Mouse (Mus musculus): ENCODE results near the gene B4gat1. TPM values are rescaled to one million over a fixed set of nuclear protein-coding genes. Genes with fewer than 3 reads are reported as not detected.

Gene B4gat1
- polyA plus RNA-seq, 1 experiment from 2014 or later: 41.4 TPM

DNA sequence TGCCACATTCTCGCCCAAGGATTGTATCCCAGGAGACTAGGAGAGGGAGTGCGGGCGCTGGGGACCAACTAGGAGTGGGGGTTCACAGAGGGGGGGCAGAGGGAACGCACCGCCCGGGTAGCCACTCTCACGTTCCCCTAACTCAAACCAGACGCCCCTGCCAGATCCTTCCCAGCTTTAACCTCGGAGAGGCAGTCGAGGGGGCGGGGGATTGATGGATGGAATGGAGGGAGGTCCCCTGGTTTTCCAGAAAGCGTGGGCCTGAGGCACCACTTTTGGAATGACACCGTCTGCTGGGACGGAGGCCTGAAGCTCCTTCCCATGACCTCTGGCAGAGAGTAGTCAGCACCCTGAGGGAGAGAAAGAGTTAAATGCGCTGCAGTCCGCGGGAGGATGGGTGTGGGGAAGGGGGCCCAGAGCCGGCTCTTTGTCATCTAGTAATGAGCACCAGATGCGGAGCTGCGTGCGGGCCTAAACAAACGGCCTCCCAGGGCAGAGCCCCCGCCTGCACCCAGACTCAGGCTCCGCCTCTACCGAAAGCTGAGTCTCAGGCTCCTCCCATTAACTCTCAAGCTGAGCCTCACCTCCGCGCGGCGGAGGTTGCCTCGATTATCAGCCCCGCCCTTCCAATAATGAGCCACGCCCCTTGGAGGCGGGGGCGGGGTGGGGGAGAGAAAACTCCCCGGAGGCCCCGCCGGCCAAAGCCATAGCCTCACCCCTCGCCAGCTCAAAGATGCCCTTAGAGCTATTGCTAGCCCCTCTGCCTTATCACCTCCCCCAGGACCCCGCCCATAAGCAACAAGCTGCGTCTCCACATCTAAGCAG lies 33.1 kb downstream of the B4gat1 start:
- 2% methylated on average over 40 of the region's 40 CpGs for WGBS
- Histone ChIP-seq H3K9ac (peak overlapping the region; percentile 80), H3K9me3 (no peaks in the 10 kb centered on the region), H3K36me3 (no peaks in the 10 kb centered on the region), H3K4me2 (peak overlapping the region; percentile 84), H3K4me1 (peaks cover 63% of the 10 kb centered on the region), H3K27me3 (replicated peaks) (peaks cover 54% of the 10 kb centered on the region), H3K27ac (replicated peaks) (peak overlapping the region; percentile 76), H3K4me3 (peak overlapping the region; percentile 59)
- ATAC-seq (ENCODE audit: extremely low read depth, insufficient number of reproducible peaks, low FRiP score, low TSS enrichment): peak; percentile 67

- Histone ChIP-seq H3K36me3 (no peaks in the 10 kb centered on the region), H3K4me3 (peak overlapping the region; percentile 59), H3K4me2 (peak overlapping the region; percentile 84), H3K9me3 (no peaks in the 10 kb centered on the region), H3K27ac (replicated peaks) (peak overlapping the region; percentile 76), H3K27me3 (replicated peaks) (peaks cover 54% of the 10 kb centered on the region), H3K4me1 (peaks cover 56% of the 10 kb centered on the region), H3K9ac (peak overlapping the region; percentile 80)
- 2% methylated on average over 20 of the region's 20 CpGs for WGBS
- no peak for ATAC-seq (ENCODE audit: extremely low read depth, insufficient number of reproducible peaks, low FRiP score, low TSS enrichment)
Observed at GRCm38 (mm10) chr19:5072389-5073019, 33.9 kb downstream of the B4gat1 start.

DNA sequence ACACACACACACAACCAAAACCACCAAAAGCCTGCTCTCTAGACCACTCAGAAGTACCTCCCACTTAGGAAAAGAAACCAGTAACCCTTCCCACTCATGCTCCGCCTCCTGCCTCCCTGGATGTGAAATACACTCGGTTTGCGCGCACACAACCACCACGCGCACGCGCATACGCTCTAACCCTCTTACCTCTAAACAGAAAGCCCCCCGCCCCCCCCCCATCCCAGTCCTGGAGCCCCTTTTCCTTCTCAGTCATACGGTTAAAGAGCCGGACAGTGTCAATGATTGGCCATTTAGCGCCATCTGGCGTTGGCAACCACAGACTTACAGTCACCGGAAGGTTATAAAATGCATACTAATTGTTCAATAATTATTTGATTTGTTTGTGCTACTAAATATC lies 34.4 kb downstream of the B4gat1 start:
- peak overlapping the region; percentile 84 for H3K4me2 ChIP-seq
- no peak for ATAC-seq (ENCODE audit: extremely low read depth, insufficient number of reproducible peaks, low FRiP score, low TSS enrichment)
- peaks cover 55% of the 10 kb centered on the region for H3K27me3 ChIP-seq (replicated peaks)
- H3K27ac ChIP-seq (replicated peaks): peak overlapping the region; percentile 76; the same call in 1 of the 2 replicates
- WGBS: 1% methylated on average over 15 of the region's 15 CpGs
- H3K9me3 ChIP-seq: no peaks in the 10 kb centered on the region
- peaks cover 50% of the 10 kb centered on the region for H3K4me1 ChIP-seq
- peak overlapping the region; percentile 59 for H3K4me3 ChIP-seq
- H3K36me3 ChIP-seq: no peaks in the 10 kb centered on the region
- H3K9ac ChIP-seq: no peak overlapping the region

DNA sequence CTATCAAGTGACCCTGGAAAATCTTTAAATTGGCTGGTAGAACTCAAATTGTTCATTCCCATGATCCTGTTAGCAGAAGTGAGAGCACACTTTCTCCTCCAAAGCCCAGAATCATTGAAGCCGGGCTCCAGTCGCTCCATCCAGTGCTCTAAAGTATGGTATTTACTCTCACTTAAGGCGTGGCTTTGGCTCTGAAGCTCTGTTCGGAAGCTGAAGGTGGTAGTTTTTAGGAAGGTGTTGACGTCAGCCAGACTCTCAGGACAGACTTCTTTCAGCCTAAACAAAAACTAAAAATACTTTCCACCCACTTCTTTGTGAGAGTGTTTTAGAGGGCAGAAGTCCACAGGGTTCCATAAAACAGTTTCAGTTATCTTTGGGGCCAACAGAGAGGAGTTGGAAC lies 34.9 kb downstream of the B4gat1 start:
- Histone ChIP-seq H3K4me1 (peaks cover 46% of the 10 kb centered on the region), H3K9ac (no peak overlapping the region; the same call in 1 of the 2 replicates), H3K27me3 (replicated peaks) (peaks cover 54% of the 10 kb centered on the region), H3K4me3 (no peak overlapping the region), H3K4me2 (no peak overlapping the region), H3K27ac (replicated peaks) (no peak overlapping the region), H3K36me3 (no peaks in the 10 kb centered on the region), H3K9me3 (no peaks in the 10 kb centered on the region)
- 30% methylated on average over 5 of the region's 5 CpGs for WGBS
- ATAC-seq (ENCODE audit: extremely low read depth, insufficient number of reproducible peaks, low FRiP score, low TSS enrichment): no peak

GRCm38 (mm10) chr19:5079279-5079678 lies 40.7 kb downstream of the B4gat1 start:
- Histone ChIP-seq H3K36me3 (no peaks in the 10 kb centered on the region), H3K4me1 (no peaks in the 10 kb centered on the region), H3K27ac (replicated peaks) (no peak overlapping the region), H3K4me2 (no peak overlapping the region), H3K27me3 (replicated peaks) (peaks cover 65% of the 10 kb centered on the region), H3K9ac (no peak overlapping the region), H3K4me3 (no peak overlapping the region), H3K9me3 (no peaks in the 10 kb centered on the region)
- WGBS: 85% methylated on average over 1 of the region's 1 CpGs
- ATAC-seq (ENCODE audit: extremely low read depth, insufficient number of reproducible peaks, low FRiP score, low TSS enrichment): no peak

DNA sequence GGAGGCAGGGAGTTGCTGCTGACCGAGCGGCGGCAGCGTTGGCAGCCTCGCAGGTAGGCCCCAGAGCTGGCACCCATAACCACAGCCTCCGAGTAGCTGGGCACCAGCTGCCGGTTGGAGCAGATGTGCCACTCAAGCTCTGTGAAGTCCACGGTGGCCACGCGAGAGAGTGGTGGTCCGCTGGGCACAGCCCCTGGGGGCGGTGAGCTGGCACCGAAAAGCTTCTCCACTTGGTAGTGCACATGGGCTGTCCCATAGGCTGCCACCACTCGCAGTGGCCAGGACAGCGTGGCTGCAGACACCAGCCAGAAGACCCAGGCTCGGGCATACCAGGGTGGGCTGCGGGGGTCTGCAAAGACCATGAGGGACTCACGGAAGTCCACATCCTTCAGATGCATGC lies 43.4 kb downstream of the B4gat1 start:
- no peak for ATAC-seq (ENCODE audit: extremely low read depth, insufficient number of reproducible peaks, low FRiP score, low TSS enrichment)
- H3K4me1 ChIP-seq: peaks cover 12% of the 10 kb centered on the region; the same call in 1 of the 2 replicates
- WGBS: 54% methylated on average over 18 of the region's 18 CpGs
- no peak overlapping the region for H3K4me3 ChIP-seq
- no peaks in the 10 kb centered on the region for H3K9me3 ChIP-seq
- no peaks in the 10 kb centered on the region for H3K36me3 ChIP-seq
- H3K9ac ChIP-seq: no peak overlapping the region
- no peak overlapping the region for H3K4me2 ChIP-seq
- peaks cover 78% of the 10 kb centered on the region for H3K27me3 ChIP-seq (replicated peaks)
- no peak overlapping the region for H3K27ac ChIP-seq (replicated peaks)

- Histone ChIP-seq H3K36me3 (no peaks in the 10 kb centered on the region), H3K9me3 (no peaks in the 10 kb centered on the region), H3K4me1 (peaks cover 17% of the 10 kb centered on the region), H3K27me3 (replicated peaks) (peaks cover 78% of the 10 kb centered on the region), H3K9ac (no peak overlapping the region), H3K4me3 (no peak overlapping the region), H3K4me2 (no peak overlapping the region), H3K27ac (replicated peaks) (no peak overlapping the region)
- WGBS: 55% methylated on average over 24 of the region's 24 CpGs
- ATAC-seq (ENCODE audit: extremely low read depth, insufficient number of reproducible peaks, low FRiP score, low TSS enrichment): no peak
Observed at GRCm38 (mm10) chr19:5082596-5082995, 44.0 kb downstream of the B4gat1 start.

DNA sequence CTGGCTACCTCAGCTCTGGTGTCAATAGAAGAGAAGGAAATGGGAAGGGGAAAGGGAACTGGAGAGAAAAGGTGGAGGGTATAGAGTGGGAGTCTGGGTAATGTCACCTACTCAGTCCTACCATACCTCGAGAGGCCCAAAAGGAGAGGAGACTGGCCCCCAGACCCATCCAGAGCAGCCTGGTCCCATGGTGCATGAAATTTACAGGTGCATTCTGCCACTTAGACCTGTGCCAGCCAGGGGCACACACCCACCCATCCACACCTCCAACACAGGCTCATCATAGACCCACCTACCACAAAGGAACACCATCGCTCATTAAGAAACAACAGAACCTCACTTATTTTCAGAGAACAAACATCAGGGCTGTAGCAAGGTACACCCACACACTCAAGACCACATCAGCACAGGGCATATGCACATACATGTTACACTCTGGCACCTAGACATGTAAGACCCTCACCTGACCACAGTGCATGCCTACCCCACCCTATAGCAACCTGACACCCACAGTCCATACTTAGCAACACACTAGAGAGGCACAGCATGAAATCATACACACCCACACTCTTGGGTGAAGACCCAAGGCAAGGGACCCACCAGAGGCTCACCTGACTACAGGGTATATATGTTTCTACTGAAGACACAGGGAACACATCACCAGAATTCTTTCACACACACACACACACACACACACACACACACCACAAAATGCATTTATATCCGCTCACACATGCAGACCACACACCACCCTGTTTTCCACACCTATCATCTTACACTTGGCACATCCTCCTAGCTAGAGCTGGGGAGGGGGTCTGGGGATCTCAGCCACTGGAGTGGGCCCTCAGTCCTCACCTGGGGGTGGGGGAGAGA lies 45.6 kb downstream of the B4gat1 start:
- H3K27me3 ChIP-seq (replicated peaks): peaks cover 75% of the 10 kb centered on the region
- no peaks in the 10 kb centered on the region for H3K9me3 ChIP-seq
- H3K27ac ChIP-seq (replicated peaks): no peak overlapping the region
- H3K36me3 ChIP-seq: no peaks in the 10 kb centered on the region; the same call in 1 of the 2 replicates
- H3K4me3 ChIP-seq: peak overlapping the region; percentile 62
- WGBS: 53% methylated on average over 3 of the region's 3 CpGs
- peak overlapping the region; percentile 89; the same call in 1 of the 2 replicates for H3K4me2 ChIP-seq
- peaks cover 23% of the 10 kb centered on the region for H3K4me1 ChIP-seq
- no peak overlapping the region for H3K9ac ChIP-seq
- no peak for ATAC-seq (ENCODE audit: extremely low read depth, insufficient number of reproducible peaks, low FRiP score, low TSS enrichment)

GRCm38 (mm10) chr19:5084834-5085144 lies 46.2 kb downstream of the B4gat1 start:
- H3K4me2 ChIP-seq: peak overlapping the region; percentile 89
- H3K9ac ChIP-seq: peak overlapping the region; percentile 78
- peak overlapping the region; percentile 62 for H3K4me3 ChIP-seq
- H3K36me3 ChIP-seq: peaks cover 4% of the 10 kb centered on the region
- peaks cover 27% of the 10 kb centered on the region for H3K4me1 ChIP-seq
- H3K27me3 ChIP-seq (replicated peaks): peaks cover 71% of the 10 kb centered on the region
- ATAC-seq (ENCODE audit: extremely low read depth, insufficient number of reproducible peaks, low FRiP score, low TSS enrichment): no peak
- no peaks in the 10 kb centered on the region for H3K9me3 ChIP-seq
- WGBS: 2% methylated on average over 15 of the region's 15 CpGs
- H3K27ac ChIP-seq (replicated peaks): no peak overlapping the region; the same call in 1 of the 2 replicates

DNA sequence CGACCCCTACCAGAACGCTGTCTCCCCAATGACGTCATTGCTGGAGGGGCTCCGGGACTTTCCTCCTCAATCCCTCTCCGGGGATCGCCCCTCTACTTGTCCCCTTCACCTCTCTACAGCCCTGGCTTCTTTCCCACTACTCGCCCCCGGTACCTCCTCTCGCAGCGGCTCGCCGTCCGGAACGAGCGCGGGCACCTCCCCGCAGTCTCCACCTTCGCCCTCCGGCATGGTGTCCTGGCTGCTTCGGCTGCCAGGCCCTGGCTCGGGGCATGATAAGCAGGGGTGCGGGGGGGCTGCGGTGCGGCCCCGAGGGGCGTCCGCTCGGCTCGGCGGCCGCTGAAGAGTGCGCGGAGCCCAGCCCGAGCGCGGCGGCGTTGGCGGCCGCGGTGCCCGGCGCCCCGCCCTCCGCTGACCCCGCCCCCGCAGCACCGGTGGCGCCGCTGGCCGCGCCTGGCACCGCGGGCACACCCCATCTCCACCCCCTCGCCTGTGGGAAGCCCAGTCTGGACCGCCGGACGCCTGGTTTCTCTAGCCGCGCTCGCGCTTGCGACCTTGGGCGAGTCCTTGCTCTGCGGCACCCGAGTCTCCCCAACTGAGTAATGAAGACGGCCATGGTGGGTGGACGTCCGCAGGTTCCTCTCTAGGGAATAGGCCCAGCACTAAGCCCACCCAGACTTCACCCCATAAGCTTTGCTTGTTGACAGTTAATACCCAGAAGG lies 46.7 kb downstream of the B4gat1 start, which contains the start of gene Tmem151a:
Gene Tmem151a (minus strand): TSS at position 387 of the 719 bp plus-strand sequence.
- H3K9ac ChIP-seq: peak within 1 kb of the TSS; percentile 78
- peaks cover 66% of the 10 kb centered on the region for H3K27me3 ChIP-seq (replicated peaks)
- peak within 1 kb of the TSS; percentile 62 for H3K4me3 ChIP-seq
- no peak within 1 kb of the TSS; the same call in 1 of the 2 replicates for H3K27ac ChIP-seq (replicated peaks)
- peaks cover 27% of the 10 kb centered on the region for H3K4me1 ChIP-seq
- no peaks in the 10 kb centered on the region for H3K9me3 ChIP-seq
- no peak for ATAC-seq (ENCODE audit: extremely low read depth, insufficient number of reproducible peaks, low FRiP score, low TSS enrichment)
- WGBS: under 1% methylated on average over 50 of the region's 69 CpGs
- peak within 1 kb of the TSS; percentile 89 for H3K4me2 ChIP-seq
- H3K36me3 ChIP-seq: peaks cover 9% of the 10 kb centered on the region

Data from heart, embryonic 13.5 days (tissue).